Mouse (Mus musculus): ENCODE measurements around the gene Gm47791. TPM values are rescaled to one million over a fixed set of nuclear protein-coding genes. Genes with fewer than 3 reads are reported as not detected.

The Gm47791 gene
- polyA plus RNA-seq, 1 experiment, result not detected

GRCm38 (mm10) chr1:82804059-82804458 lies 33.0 kb upstream of the Gm47791 start:
- H3K4me1 ChIP-seq (ENCODE audit: control insufficient read depth, insufficient read depth, low read length), result no peaks in the 10 kb centered on the region
- TF ChIP-seq POLR2A (IDR thresholded peaks at IDR 0.05; ENCODE audit: extremely low read depth, insufficient read depth, low read length) (no peak), CTCF (IDR thresholded peaks at IDR 0.05; ENCODE audit: extremely low read depth, insufficient read depth, low read length) (no peak)

GRCm38 (mm10) chr1:82803608-82804007 lies 32.6 kb upstream of the Gm47791 start:
- no peak overlapping the region for H3K4me3 ChIP-seq (ENCODE audit: insufficient read depth, low read length)
- H3K27ac ChIP-seq (ENCODE audit: insufficient read depth, low read length), result no peak overlapping the region
- no peaks in the 10 kb centered on the region for H3K4me1 ChIP-seq (ENCODE audit: control insufficient read depth, insufficient read depth, low read length)
- TF ChIP-seq CTCF (IDR thresholded peaks at IDR 0.05; ENCODE audit: extremely low read depth, insufficient read depth, low read length) (peak; percentile 27; the same call in 1 of the 2 replicates), POLR2A (IDR thresholded peaks at IDR 0.05; ENCODE audit: extremely low read depth, insufficient read depth, low read length) (no peak)

More at GRCm38 (mm10) chr1:82804059-82804458, 33.0 kb upstream of the Gm47791 start:
- H3K4me3 ChIP-seq (ENCODE audit: insufficient read depth, low read length), result no peak overlapping the region
- no peak overlapping the region for H3K27ac ChIP-seq (ENCODE audit: insufficient read depth, low read length)

GRCm38 (mm10) chr1:82801105-82801783 lies 30.2 kb upstream of the Gm47791 start:
- no peaks in the 10 kb centered on the region for H3K4me1 ChIP-seq (ENCODE audit: control insufficient read depth, insufficient read depth, low read length)
- no peak overlapping the region for H3K4me3 ChIP-seq (ENCODE audit: insufficient read depth, low read length)
- no peak overlapping the region for H3K27ac ChIP-seq (ENCODE audit: insufficient read depth, low read length)
- TF ChIP-seq CTCF (IDR thresholded peaks at IDR 0.05; ENCODE audit: extremely low read depth, insufficient read depth, low read length) (no peak), POLR2A (IDR thresholded peaks at IDR 0.05; ENCODE audit: extremely low read depth, insufficient read depth, low read length) (no peak)

GRCm38 (mm10) chr1:82798922-82799321 lies 27.9 kb upstream of the Gm47791 start:
- TF ChIP-seq CTCF (IDR thresholded peaks at IDR 0.05; ENCODE audit: extremely low read depth, insufficient read depth, low read length) (no peak), POLR2A (IDR thresholded peaks at IDR 0.05; ENCODE audit: extremely low read depth, insufficient read depth, low read length) (no peak)

GRCm38 (mm10) chr1:82798304-82798703 lies 27.3 kb upstream of the Gm47791 start:
- Histone ChIP-seq H3K27ac (ENCODE audit: insufficient read depth, low read length) (no peak overlapping the region), H3K4me1 (ENCODE audit: control insufficient read depth, insufficient read depth, low read length) (peaks cover 5% of the 10 kb centered on the region; the same call in 1 of the 2 replicates), H3K4me3 (ENCODE audit: insufficient read depth, low read length) (no peak overlapping the region)
- TF ChIP-seq POLR2A (IDR thresholded peaks at IDR 0.05; ENCODE audit: extremely low read depth, insufficient read depth, low read length) (no peak), CTCF (IDR thresholded peaks at IDR 0.05; ENCODE audit: extremely low read depth, insufficient read depth, low read length) (no peak)

More at GRCm38 (mm10) chr1:82798922-82799321, 27.9 kb upstream of the Gm47791 start:
- Histone ChIP-seq H3K27ac (ENCODE audit: insufficient read depth, low read length) (no peak overlapping the region), H3K4me1 (ENCODE audit: control insufficient read depth, insufficient read depth, low read length) (peaks cover 5% of the 10 kb centered on the region; the same call in 1 of the 2 replicates), H3K4me3 (ENCODE audit: insufficient read depth, low read length) (no peak overlapping the region)

GRCm38 (mm10) chr1:82797088-82797487 lies 26.0 kb upstream of the Gm47791 start:
- Histone ChIP-seq H3K27ac (ENCODE audit: insufficient read depth, low read length) (no peak overlapping the region), H3K4me3 (ENCODE audit: insufficient read depth, low read length) (no peak overlapping the region), H3K4me1 (ENCODE audit: control insufficient read depth, insufficient read depth, low read length) (peaks cover 5% of the 10 kb centered on the region; the same call in 1 of the 2 replicates)
- TF ChIP-seq CTCF (IDR thresholded peaks at IDR 0.05; ENCODE audit: extremely low read depth, insufficient read depth, low read length), result no peak
- TF ChIP-seq POLR2A (IDR thresholded peaks at IDR 0.05; ENCODE audit: extremely low read depth, insufficient read depth, low read length), result no peak

- H3K4me3 ChIP-seq (ENCODE audit: insufficient read depth, low read length), result no peak overlapping the region
- 0 out of 2 replicates have a peak overlapping the region, but pooled peaks have one; percentile 65 for H3K27ac ChIP-seq (ENCODE audit: insufficient read depth, low read length)
- peaks cover 5% of the 10 kb centered on the region; the same call in 1 of the 2 replicates for H3K4me1 ChIP-seq (ENCODE audit: control insufficient read depth, insufficient read depth, low read length)
- TF ChIP-seq POLR2A (IDR thresholded peaks at IDR 0.05; ENCODE audit: extremely low read depth, insufficient read depth, low read length) (no peak), CTCF (IDR thresholded peaks at IDR 0.05; ENCODE audit: extremely low read depth, insufficient read depth, low read length) (no peak)
Measured at GRCm38 (mm10) chr1:82795702-82796443, 24.8 kb upstream of the Gm47791 start.

- TF ChIP-seq POLR2A (IDR thresholded peaks at IDR 0.05; ENCODE audit: extremely low read depth, insufficient read depth, low read length) (no peak), CTCF (IDR thresholded peaks at IDR 0.05; ENCODE audit: extremely low read depth, insufficient read depth, low read length) (no peak)
- Histone ChIP-seq H3K4me3 (ENCODE audit: insufficient read depth, low read length) (no peak overlapping the region), H3K27ac (ENCODE audit: insufficient read depth, low read length) (0 out of 2 replicates have a peak overlapping the region, but pooled peaks have one; percentile 65), H3K4me1 (ENCODE audit: control insufficient read depth, insufficient read depth, low read length) (peaks cover 5% of the 10 kb centered on the region; the same call in 1 of the 2 replicates)
Measured at GRCm38 (mm10) chr1:82795211-82795610, 24.2 kb upstream of the Gm47791 start.

GRCm38 (mm10) chr1:82793986-82794385 lies 22.9 kb upstream of the Gm47791 start:
- no peak overlapping the region for H3K4me3 ChIP-seq (ENCODE audit: insufficient read depth, low read length)
- H3K27ac ChIP-seq (ENCODE audit: insufficient read depth, low read length), result no peak overlapping the region

More at GRCm38 (mm10) chr1:82793986-82794385, 22.9 kb upstream of the Gm47791 start:
- TF ChIP-seq CTCF (IDR thresholded peaks at IDR 0.05; ENCODE audit: extremely low read depth, insufficient read depth, low read length) (no peak), POLR2A (IDR thresholded peaks at IDR 0.05; ENCODE audit: extremely low read depth, insufficient read depth, low read length) (no peak)
- H3K4me1 ChIP-seq (ENCODE audit: control insufficient read depth, insufficient read depth, low read length), result peaks cover 5% of the 10 kb centered on the region; the same call in 1 of the 2 replicates
